8 mouse cellular contexts compared by ENCODE assay signal in genomic region chr7:134671003-134671461, GRCm38 (mm10). TPM values are rescaled to one million over a fixed set of nuclear protein-coding genes. Genes with fewer than 3 reads are reported as not detected.
DNase-seq lines count a peak whose midpoint lies in the region; ATAC-seq lines count a peak whose summit lies in the region.

No protein-coding gene starts in this region.

- peak overlapping the region; percentile 92 for H3K27ac ChIP-seq in intestine, embryonic 14.5 days (ENCODE audit: low read depth)

- peak overlapping the region; percentile 70 for H3K4me2 ChIP-seq in intestine, embryonic 14.5 days (ENCODE audit: low read length)

- no peaks in the 10 kb centered on the region for H3K9me3 ChIP-seq in intestine, embryonic 14.5 days (ENCODE audit: control insufficient read depth, low read length)

- H3K4me3 ChIP-seq in intestine, embryonic 14.5 days (ENCODE audit: low read depth, low read length) = peak overlapping the region; percentile 75

- DNase-seq in NIH3T3 (ENCODE audit: low read depth) = peak; percentile 61
- DNase-seq in adrenal gland, postnatal 36 days = peak; percentile 53 to 69
- peak; percentile 60 for DNase-seq in gastrocnemius, postnatal 14 days
- DNase-seq in intestine, embryonic 14.5 days (ENCODE audit: low spot score) = peak; percentile 86
- DNase-seq in lung, adult 18-20 months = peak; percentile 37 to 51
- peak; percentile 48 for DNase-seq in ovary, postnatal 36 days (ENCODE audit: low spot score)
- DNase-seq in left cerebral cortex, adult 18-20 months (ENCODE audit: low spot score in 2 of 2) = no peak

- 1% methylated on average over 28 of the region's 28 CpGs for WGBS in intestine, embryonic 14.5 days

- peak overlapping the region; percentile 94 for H3K9ac ChIP-seq in intestine, embryonic 14.5 days (ENCODE audit: low read length)

- H3K36me3 ChIP-seq in intestine, embryonic 14.5 days (ENCODE audit: control insufficient read depth, insufficient read depth, low read length) = no peaks in the 10 kb centered on the region

- peak; percentile 41 for ATAC-seq in intestine, embryonic 14.5 days (replicated peaks; ENCODE audit: low FRiP score, low TSS enrichment, low read depth)
- no peak for ATAC-seq in inflammation-experienced regulatory T-cells, adult 6 months

- H3K27me3 ChIP-seq in intestine, embryonic 14.5 days (replicated peaks; ENCODE audit: control insufficient read depth, insufficient read depth, low read length) = no peaks in the 10 kb centered on the region

- peaks cover 24% of the 10 kb centered on the region for H3K4me1 ChIP-seq in intestine, embryonic 14.5 days (replicated peaks; ENCODE audit: control insufficient read depth, insufficient read depth, low read length)

- intact Hi-C loops in gastrocnemius, postnatal 14 days (cut with DNase I; ENCODE audit: low total_unique reads) = no loop called here

RNA-seq across cellular contexts. Expression of gene Dock1, which starts 0.6 kb away (rescaled TPM):
- total RNA-seq in adrenal gland, postnatal 36 days (2021) = 100 to 1,000 TPM; 148 to 181 TPM
- total RNA-seq in gastrocnemius, postnatal 14 days (2021) = 10 to 100 TPM; 14.6 to 15.4 TPM
- 37.9 and 41.4 TPM in 2 replicates for polyA plus RNA-seq in intestine, embryonic 14.5 days (2014; fragmentation: Nextera tagmentation; extraction: Ambion mirVana)
- 10 to 100 TPM; 21.3 TPM for total RNA-seq in left cerebral cortex, adult 18-20 months (2021)
- polyA plus RNA-seq in inflammation-experienced regulatory T-cells, adult 6 months (2017; shearing (Covaris generic)) = under 1 TPM in 1 of 3 experiments, not detected in 2; 0.11 TPM

Comparison
In these comparisons a context has a peak if more than half of its experiments do, and no peak if none do; other contexts are left out.
1. DNase-seq: peak in NIH3T3 (single experiment), adrenal gland, postnatal 36 days (2 of 2), gastrocnemius, postnatal 14 days (single experiment), intestine, embryonic 14.5 days (single experiment), lung, adult 18-20 months (2 of 2) and ovary, postnatal 36 days (single experiment); none in left cerebral cortex, adult 18-20 months (0 of 2).
2. RNA of gene Dock1, which starts 0.6 kb away (total RNA-seq): 148 to 181 TPM in adrenal gland, postnatal 36 days; 21.3 TPM in left cerebral cortex, adult 18-20 months and 14.6 to 15.4 TPM in gastrocnemius, postnatal 14 days; every median in the first group is over 4 times any median in the second.